Mouse (Mus musculus) spleen, adult 12 weeks (tissue): ENCODE results near the gene Chid1.

Experiments used
- DNase-seq: peaks from one replicate; pipeline ENCODE4 v3.0.0; 2022; ENCODE audit warnings: low spot score

The Chid1 gene

GRCm38 (mm10) chr7:141558946-141559345 lies 19.3 kb upstream of the Chid1 start:
- DNase-seq, result peak; percentile 37

GRCm38 (mm10) chr7:141558329-141558776 lies 18.7 kb upstream of the Chid1 start:
- peak; percentile 57 for DNase-seq

GRCm38 (mm10) chr7:141550464-141550863 lies 10.8 kb upstream of the Chid1 start:
- no peak for DNase-seq

GRCm38 (mm10) chr7:141549432-141550061 lies 9.9 kb upstream of the Chid1 start:
- no peak for DNase-seq

GRCm38 (mm10) chr7:141544654-141545053 lies 5.0 kb upstream of the Chid1 start:
- no peak for DNase-seq

- DNase-seq, result no peak
Observed at GRCm38 (mm10) chr7:141542588-141542987, 2.9 kb upstream of the Chid1 start.

- DNase-seq, result no peak
Observed at GRCm38 (mm10) chr7:141541681-141542080, 2.0 kb upstream of the Chid1 start.

GRCm38 (mm10) chr7:141540312-141541081 lies 840 bp upstream of the Chid1 start:
- DNase-seq, result no peak

GRCm38 (mm10) chr7:141538852-141539555 lies 653 bp downstream of the Chid1 start:
- DNase-seq, result peak; percentile 17

- DNase-seq, result no peak
Observed at GRCm38 (mm10) chr7:141535570-141535969, 4.1 kb downstream of the Chid1 start.

- no peak for DNase-seq
Observed at GRCm38 (mm10) chr7:141525580-141525925, 14.1 kb downstream of the Chid1 start.

- DNase-seq, result peak; percentile 68
Observed at GRCm38 (mm10) chr7:141524760-141525579, 14.7 kb downstream of the Chid1 start.

- DNase-seq, result no peak
Observed at GRCm38 (mm10) chr7:141524271-141524670, 15.4 kb downstream of the Chid1 start.

GRCm38 (mm10) chr7:141523007-141523406 lies 16.6 kb downstream of the Chid1 start:
- no peak for DNase-seq

- no peak for DNase-seq
Observed at GRCm38 (mm10) chr7:141519795-141520194, 19.9 kb downstream of the Chid1 start.

- DNase-seq, result no peak
Observed at GRCm38 (mm10) chr7:141518926-141519325, 20.7 kb downstream of the Chid1 start.

- no peak for DNase-seq
Observed at GRCm38 (mm10) chr7:141518296-141518695, 21.4 kb downstream of the Chid1 start.

GRCm38 (mm10) chr7:141517638-141518037 lies 22.0 kb downstream of the Chid1 start:
- no peak for DNase-seq

- no peak for DNase-seq
Observed at GRCm38 (mm10) chr7:141510681-141511191, 28.9 kb downstream of the Chid1 start.

GRCm38 (mm10) chr7:141510196-141510595 lies 29.5 kb downstream of the Chid1 start:
- no peak for DNase-seq

GRCm38 (mm10) chr7:141508160-141508559 lies 31.5 kb downstream of the Chid1 start:
- DNase-seq, result no peak

GRCm38 (mm10) chr7:141506278-141506677 lies 33.4 kb downstream of the Chid1 start:
- DNase-seq, result no peak
